Mouse (Mus musculus) bone marrow, adult 2 months (tissue): ENCODE measurements around the gene Rcc2.

ENCODE experiments used
- CTCF ChIP-seq: fragments of 200-500 bp; IDR thresholded peaks from 2 replicates; pipeline ENCODE4 v1.5.1; 2011; ENCODE audit warnings: low read length, control low read depth; ENCODE audit not compliant: control insufficient read depth, insufficient read depth
- POLR2A ChIP-seq: fragments of 200-500 bp; IDR thresholded peaks from 2 replicates; pipeline ENCODE4 v1.6.1; 2011; ENCODE audit warnings: low read depth, mild to moderate bottlenecking, control low read depth, low read length, borderline replicate concordance; ENCODE audit not compliant: control insufficient read depth

DNA sequence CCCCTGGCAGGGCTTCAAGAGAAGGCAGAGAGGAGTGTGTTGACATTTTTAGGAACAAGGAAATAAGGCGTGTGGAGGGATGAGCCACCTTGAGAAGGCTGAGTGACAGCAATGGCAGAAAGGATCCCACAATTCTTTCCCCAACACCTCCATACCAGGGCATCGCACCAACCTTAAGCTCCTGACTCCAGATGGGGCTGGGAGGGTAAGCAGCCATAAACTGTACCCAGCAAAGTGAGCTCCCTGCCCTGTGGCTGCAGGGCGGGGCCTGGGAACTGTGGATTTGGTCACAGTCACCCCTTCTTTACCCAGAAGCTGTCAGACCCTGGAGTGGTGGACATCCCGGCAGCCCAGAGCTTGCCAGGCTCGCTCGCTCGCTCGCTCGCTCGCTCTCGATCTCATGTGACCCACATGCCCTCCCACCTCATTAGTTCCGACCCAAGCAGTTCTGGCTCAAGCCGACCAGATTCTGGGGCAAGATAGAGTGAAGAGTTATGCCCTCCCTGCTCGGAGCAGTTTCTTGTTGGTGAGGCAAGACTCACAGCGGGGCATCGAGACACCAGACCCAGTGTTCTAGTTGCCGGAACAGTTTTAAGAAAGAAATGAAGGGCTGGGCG lies 38.8 kb upstream of the Rcc2 start:
- TF ChIP-seq CTCF (no peak), POLR2A (no peak)
